15 mouse cellular contexts compared by ENCODE assay signal in the genomic region with DNA sequence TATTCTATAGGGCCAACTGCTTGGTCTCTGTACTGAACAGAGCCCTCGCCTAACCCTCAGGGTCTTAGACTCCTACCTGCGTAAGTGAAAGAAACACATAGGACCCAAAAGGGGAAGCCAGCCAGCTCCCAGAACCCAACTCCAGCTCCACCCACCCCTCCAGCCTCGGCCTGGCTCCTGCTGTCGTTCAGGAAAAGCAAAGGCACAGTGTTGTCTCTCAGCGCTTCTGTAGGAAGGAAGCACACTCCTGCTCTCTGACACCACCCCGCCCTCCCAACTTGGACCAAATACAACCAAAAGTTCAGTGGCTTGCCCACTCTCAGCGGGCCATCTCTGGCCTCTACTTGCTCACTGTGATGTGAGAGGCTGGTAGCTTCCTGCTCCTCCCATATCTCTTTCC. TPM values are rescaled to one million over a fixed set of nuclear protein-coding genes. Genes with fewer than 3 reads are reported as not detected.
DNase-seq lines count a peak whose midpoint lies in the region; ATAC-seq lines count a peak whose summit lies in the region.
"Had no signal": no experiment of that assay in that cellular context is flagged by ENCODE, and none has a peak within 500 bp of the region (broad histone marks: within the 10 kb centered on the region; RNA-seq: fewer than 3 reads in every experiment).

No protein-coding gene starts in this region.

- no peak overlapping the region for H3K9ac ChIP-seq in midbrain, embryonic 11.5 days (ENCODE audit: low read length)
- no peak overlapping the region for H3K9ac ChIP-seq in hindbrain, embryonic 14.5 days

- H3K4me2 ChIP-seq in midbrain, embryonic 11.5 days = no peak overlapping the region
- H3K4me2 ChIP-seq in hindbrain, embryonic 14.5 days (replicated peaks) = no peak overlapping the region

- H3K27me3 ChIP-seq in midbrain, embryonic 11.5 days (ENCODE audit: control insufficient read depth, insufficient read depth, low read length) = no peaks in the 10 kb centered on the region
- peaks cover 24% of the 10 kb centered on the region for H3K27me3 ChIP-seq in midbrain, embryonic 10.5 days (ENCODE audit: low read depth, poor library complexity, severe bottlenecking)
- H3K27me3 ChIP-seq in hindbrain, embryonic 14.5 days (ENCODE audit: control insufficient read depth, insufficient read depth, low read length) = no peaks in the 10 kb centered on the region
- H3K27me3 ChIP-seq: Patski had no signal

- no peaks in the 10 kb centered on the region; the same call in 1 of the 2 replicates for H3K4me1 ChIP-seq in midbrain, embryonic 11.5 days (ENCODE audit: control insufficient read depth, insufficient read depth, low read length)
- H3K4me1 ChIP-seq in midbrain, embryonic 10.5 days = peaks cover 11% of the 10 kb centered on the region
- H3K4me1 ChIP-seq in hindbrain, embryonic 14.5 days (replicated peaks; ENCODE audit: control insufficient read depth, insufficient read depth, low read length) = no peaks in the 10 kb centered on the region

- WGBS in midbrain, embryonic 11.5 days = 75% methylated on average over 7 of the region's 7 CpGs
- WGBS in midbrain, embryonic 10.5 days = 73% methylated on average over 7 of the region's 7 CpGs
- WGBS in hindbrain, embryonic 14.5 days = 78% methylated on average over 7 of the region's 7 CpGs

- H3K9me3 ChIP-seq in midbrain, embryonic 11.5 days (ENCODE audit: control insufficient read depth, low read length) = no peaks in the 10 kb centered on the region
- no peaks in the 10 kb centered on the region for H3K9me3 ChIP-seq in midbrain, embryonic 10.5 days (replicated peaks)
- H3K9me3 ChIP-seq in hindbrain, embryonic 14.5 days (ENCODE audit: control insufficient read depth, low read length) = no peaks in the 10 kb centered on the region
- H3K9me3 ChIP-seq: embryonic facial prominence, embryonic 10.5 days; forebrain, embryonic 10.5 days; hindbrain, embryonic 13.5 days had no signal

- no peak overlapping the region for H3K27ac ChIP-seq in midbrain, embryonic 11.5 days (ENCODE audit: low read depth, low read length)
- no peak overlapping the region for H3K27ac ChIP-seq in midbrain, embryonic 10.5 days (replicated peaks)
- no peak overlapping the region for H3K27ac ChIP-seq in hindbrain, embryonic 14.5 days
- H3K27ac ChIP-seq: hindbrain, embryonic 13.5 days had no signal

- no peaks in the 10 kb centered on the region for H3K36me3 ChIP-seq in midbrain, embryonic 11.5 days (ENCODE audit: control insufficient read depth, insufficient read depth, low read length)
- H3K36me3 ChIP-seq in midbrain, embryonic 10.5 days = no peaks in the 10 kb centered on the region
- H3K36me3 ChIP-seq in hindbrain, embryonic 14.5 days (replicated peaks; ENCODE audit: control insufficient read depth, insufficient read depth) = no peaks in the 10 kb centered on the region
- H3K36me3 ChIP-seq: embryonic facial prominence, embryonic 10.5 days; forebrain, embryonic 10.5 days; hindbrain, embryonic 13.5 days had no signal

- H3K4me3 ChIP-seq in midbrain, embryonic 11.5 days (ENCODE audit: low read depth, low read length) = no peak overlapping the region
- H3K4me3 ChIP-seq in midbrain, embryonic 10.5 days = no peak overlapping the region
- no peak overlapping the region for H3K4me3 ChIP-seq in hindbrain, embryonic 14.5 days (replicated peaks; ENCODE audit: low read length)

- DNase-seq in adrenal gland, adult 2 months = peak; percentile 55
- no peak for DNase-seq in adrenal gland, postnatal 25 days
- DNase-seq in midbrain, embryonic 11.5 days (ENCODE audit: low spot score, missing footprints) = peak; percentile 64
- no peak for DNase-seq in midbrain, embryonic 10.5 days (ENCODE audit: low spot score)
- DNase-seq in kidney, postnatal 10 days = peak; percentile 56
- DNase-seq in hindbrain, embryonic 14.5 days (ENCODE audit: low spot score) = no peak
- DNase-seq: adrenal gland, adult 8-10 months; left cerebral cortex, postnatal 4 days; right cerebral cortex, postnatal 4 days had no signal

- no peak for ATAC-seq in midbrain, embryonic 11.5 days (ENCODE audit: low FRiP score)
- ATAC-seq in megakaryocyte-erythroid progenitor cell, adult 5-6 weeks (replicated peaks; ENCODE audit: low FRiP score, low TSS enrichment, poor library complexity, severe bottlenecking) = peak; percentile 31
- ATAC-seq in cerebellum, adult (ENCODE audit: insufficient number of reproducible peaks, low FRiP score, low TSS enrichment) = no peak
- no peak for ATAC-seq in hindbrain, embryonic 14.5 days (ENCODE audit: low FRiP score)
- ATAC-seq: Patski had no signal

RNA-seq across cellular contexts. Expression of gene Itgb2, which starts 6.7 kb away (rescaled TPM):
- 1 to 10 TPM; 9.5 to 9.8 TPM for total RNA-seq in adrenal gland, adult 2 months (2021)
- 5.1 and 7.4 TPM in 2 replicates for polyA plus RNA-seq in adrenal gland, adult 2 months (2012; rRNA removed)
- 2.2 and 3.3 TPM in 2 replicates for total RNA-seq in adrenal gland, postnatal 25 days (2021)
- polyA plus RNA-seq in midbrain, embryonic 11.5 days (2014; fragmentation: Nextera tagmentation; extraction: Ambion mirVana) = 0.57 and 0.59 TPM in 2 replicates
- 0.84 and 1.2 TPM in 2 replicates for polyA plus RNA-seq in midbrain, embryonic 10.5 days (2016; fragmentation: Nextera tagmentation; extraction: Ambion mirVana)
- total RNA-seq in megakaryocyte-erythroid progenitor cell, adult 5-6 weeks (2014; fragmentation: Nextera tagmentation) = 10.4 and 26.2 TPM in 2 replicates
- 13.2 and 14.2 TPM in 2 replicates for total RNA-seq in megakaryocyte-erythroid progenitor cell, adult 5-6 weeks (2017)
- polyA plus RNA-seq in hindbrain, embryonic 14.5 days (2014; fragmentation: Nextera tagmentation; extraction: Ambion mirVana) = 0.99 and 1.1 TPM in 2 replicates

RNA-seq across cellular contexts. Expression of gene Fam207a, which starts 7.7 kb away (rescaled TPM):
- total RNA-seq in adrenal gland, adult 2 months (2021) = 10 to 100 TPM; 17.9 to 21.0 TPM
- polyA plus RNA-seq in adrenal gland, adult 2 months (2012; rRNA removed) = 26.4 and 30.5 TPM in 2 replicates
- 23.1 and 24.6 TPM in 2 replicates for total RNA-seq in adrenal gland, postnatal 25 days (2021)
- 38.7 and 42.2 TPM in 2 replicates for polyA plus RNA-seq in midbrain, embryonic 11.5 days (2014; fragmentation: Nextera tagmentation; extraction: Ambion mirVana)
- polyA plus RNA-seq in midbrain, embryonic 10.5 days (2016; fragmentation: Nextera tagmentation; extraction: Ambion mirVana) = 42.3 and 45.2 TPM in 2 replicates
- total RNA-seq in megakaryocyte-erythroid progenitor cell, adult 5-6 weeks (2014; fragmentation: Nextera tagmentation) = 19.8 and 20.0 TPM in 2 replicates
- total RNA-seq in megakaryocyte-erythroid progenitor cell, adult 5-6 weeks (2017) = 28.5 and 30.5 TPM in 2 replicates
- 37.7 and 41.0 TPM in 2 replicates for polyA plus RNA-seq in hindbrain, embryonic 14.5 days (2014; fragmentation: Nextera tagmentation; extraction: Ambion mirVana)

RNA-seq across cellular contexts. Expression of gene Pttg1ip, which starts 58.2 kb away (rescaled TPM):
- 100 to 1,000 TPM; 174 to 202 TPM for total RNA-seq in adrenal gland, adult 2 months (2021)
- 127 and 165 TPM in 2 replicates for polyA plus RNA-seq in adrenal gland, adult 2 months (2012; rRNA removed)
- 154 and 195 TPM in 2 replicates for total RNA-seq in adrenal gland, postnatal 25 days (2021)
- polyA plus RNA-seq in midbrain, embryonic 11.5 days (2014; fragmentation: Nextera tagmentation; extraction: Ambion mirVana) = 68.5 and 73.2 TPM in 2 replicates
- polyA plus RNA-seq in midbrain, embryonic 10.5 days (2016; fragmentation: Nextera tagmentation; extraction: Ambion mirVana) = 67.0 and 69.9 TPM in 2 replicates
- total RNA-seq in megakaryocyte-erythroid progenitor cell, adult 5-6 weeks (2014; fragmentation: Nextera tagmentation) = 31.7 and 48.4 TPM in 2 replicates
- total RNA-seq in megakaryocyte-erythroid progenitor cell, adult 5-6 weeks (2017) = 36.3 and 37.6 TPM in 2 replicates
- polyA plus RNA-seq in hindbrain, embryonic 14.5 days (2014; fragmentation: Nextera tagmentation; extraction: Ambion mirVana) = 79.9 and 80.2 TPM in 2 replicates

Comparison
In these comparisons a context has a peak if more than half of its experiments do, and no peak if none do; other contexts are left out.
1. DNase-seq: peak in adrenal gland, adult 2 months (single experiment), midbrain, embryonic 11.5 days (single experiment) and kidney, postnatal 10 days (single experiment); none in adrenal gland, postnatal 25 days (single experiment), midbrain, embryonic 10.5 days (single experiment) and hindbrain, embryonic 14.5 days (single experiment).